Mouse (Mus musculus): ENCODE measurements around the gene Cd6. TPM values are rescaled to one million over a fixed set of nuclear protein-coding genes. Genes with fewer than 3 reads are reported as not detected.

The Cd6 gene
- polyA plus RNA-seq, 1 experiment from 2014 or later = not detected

- Histone ChIP-seq H3K27me3 (no peaks in the 10 kb centered on the region), H3K4me2 (no peak overlapping the region), H3K4me1 (replicated peaks) (no peaks in the 10 kb centered on the region), H3K4me3 (no peak overlapping the region), H3K36me3 (no peaks in the 10 kb centered on the region), H3K27ac (no peak overlapping the region), H3K9me3 (replicated peaks) (no peaks in the 10 kb centered on the region), H3K9ac (no peak overlapping the region)
- 82% methylated on average over 6 of the region's 6 CpGs for WGBS
- no peak for ATAC-seq (replicated peaks; ENCODE audit: insufficient number of reproducible peaks, insufficient read depth, low FRiP score, low read depth)
Measured at GRCm38 (mm10) chr19:10811471-10811870, 18.4 kb downstream of the Cd6 start.

- WGBS = 49% methylated on average over 4 of the region's 4 CpGs
- no peaks in the 10 kb centered on the region for H3K4me1 ChIP-seq (replicated peaks)
- no peak for ATAC-seq (replicated peaks; ENCODE audit: insufficient number of reproducible peaks, insufficient read depth, low FRiP score, low read depth)
- no peak overlapping the region for H3K4me3 ChIP-seq
- no peaks in the 10 kb centered on the region for H3K27me3 ChIP-seq
- H3K36me3 ChIP-seq = no peaks in the 10 kb centered on the region
- H3K9me3 ChIP-seq (replicated peaks) = no peaks in the 10 kb centered on the region
- no peak overlapping the region for H3K27ac ChIP-seq
- H3K9ac ChIP-seq = no peak overlapping the region
- H3K4me2 ChIP-seq = no peak overlapping the region
Measured at GRCm38 (mm10) chr19:10810176-10810492, 19.7 kb downstream of the Cd6 start.

GRCm38 (mm10) chr19:10809428-10810175 lies 20.3 kb downstream of the Cd6 start:
- no peak overlapping the region for H3K4me2 ChIP-seq
- 73% methylated on average over 11 of the region's 11 CpGs for WGBS
- no peaks in the 10 kb centered on the region for H3K4me1 ChIP-seq (replicated peaks)
- H3K36me3 ChIP-seq = no peaks in the 10 kb centered on the region
- H3K27ac ChIP-seq = no peak overlapping the region
- H3K4me3 ChIP-seq = no peak overlapping the region
- ATAC-seq (replicated peaks; ENCODE audit: insufficient number of reproducible peaks, insufficient read depth, low FRiP score, low read depth) = no peak
- no peaks in the 10 kb centered on the region for H3K27me3 ChIP-seq
- no peak overlapping the region for H3K9ac ChIP-seq
- H3K9me3 ChIP-seq (replicated peaks) = no peaks in the 10 kb centered on the region

- H3K9ac ChIP-seq = no peak overlapping the region
- no peaks in the 10 kb centered on the region for H3K27me3 ChIP-seq
- H3K36me3 ChIP-seq = no peaks in the 10 kb centered on the region
- H3K4me3 ChIP-seq = no peak overlapping the region
- no peaks in the 10 kb centered on the region for H3K4me1 ChIP-seq (replicated peaks)
- H3K9me3 ChIP-seq (replicated peaks) = no peaks in the 10 kb centered on the region
- WGBS = 70% methylated on average over 12 of the region's 12 CpGs
- H3K27ac ChIP-seq = no peak overlapping the region
- no peak overlapping the region for H3K4me2 ChIP-seq
- ATAC-seq (replicated peaks; ENCODE audit: insufficient number of reproducible peaks, insufficient read depth, low FRiP score, low read depth) = no peak
Measured at GRCm38 (mm10) chr19:10808524-10809233, 21.2 kb downstream of the Cd6 start.

GRCm38 (mm10) chr19:10805661-10806285 lies 24.1 kb downstream of the Cd6 start:
- Histone ChIP-seq H3K9me3 (replicated peaks) (no peaks in the 10 kb centered on the region), H3K27ac (no peak overlapping the region), H3K4me3 (no peak overlapping the region), H3K4me2 (no peak overlapping the region), H3K36me3 (no peaks in the 10 kb centered on the region), H3K9ac (no peak overlapping the region), H3K27me3 (no peaks in the 10 kb centered on the region), H3K4me1 (replicated peaks) (no peaks in the 10 kb centered on the region)
- no peak for ATAC-seq (replicated peaks; ENCODE audit: insufficient number of reproducible peaks, insufficient read depth, low FRiP score, low read depth)
- WGBS = 77% methylated on average over 11 of the region's 11 CpGs

- Histone ChIP-seq H3K36me3 (no peaks in the 10 kb centered on the region), H3K4me3 (no peak overlapping the region), H3K4me1 (replicated peaks) (no peaks in the 10 kb centered on the region), H3K9me3 (replicated peaks) (no peaks in the 10 kb centered on the region), H3K9ac (no peak overlapping the region), H3K4me2 (no peak overlapping the region), H3K27ac (no peak overlapping the region), H3K27me3 (no peaks in the 10 kb centered on the region)
- 59% methylated on average over 2 of the region's 2 CpGs for WGBS
- ATAC-seq (replicated peaks; ENCODE audit: insufficient number of reproducible peaks, insufficient read depth, low FRiP score, low read depth) = no peak
Measured at GRCm38 (mm10) chr19:10804850-10805660, 24.8 kb downstream of the Cd6 start.

GRCm38 (mm10) chr19:10803751-10804150 lies 26.1 kb downstream of the Cd6 start:
- no peaks in the 10 kb centered on the region for H3K36me3 ChIP-seq
- no peak for ATAC-seq (replicated peaks; ENCODE audit: insufficient number of reproducible peaks, insufficient read depth, low FRiP score, low read depth)
- H3K9me3 ChIP-seq (replicated peaks) = no peaks in the 10 kb centered on the region
- H3K4me3 ChIP-seq = no peak overlapping the region
- no peaks in the 10 kb centered on the region for H3K4me1 ChIP-seq (replicated peaks)
- WGBS = 70% methylated on average over 5 of the region's 5 CpGs
- no peak overlapping the region for H3K9ac ChIP-seq
- no peak overlapping the region for H3K27ac ChIP-seq
- H3K27me3 ChIP-seq = no peaks in the 10 kb centered on the region
- no peak overlapping the region for H3K4me2 ChIP-seq

GRCm38 (mm10) chr19:10801906-10802305 lies 28.0 kb downstream of the Cd6 start:
- H3K4me2 ChIP-seq = no peak overlapping the region
- H3K9me3 ChIP-seq (replicated peaks) = no peaks in the 10 kb centered on the region
- no peak for ATAC-seq (replicated peaks; ENCODE audit: insufficient number of reproducible peaks, insufficient read depth, low FRiP score, low read depth)
- WGBS = 85% methylated on average over 6 of the region's 6 CpGs
- no peaks in the 10 kb centered on the region for H3K4me1 ChIP-seq (replicated peaks)
- no peaks in the 10 kb centered on the region for H3K36me3 ChIP-seq
- H3K27ac ChIP-seq = no peak overlapping the region
- no peaks in the 10 kb centered on the region for H3K27me3 ChIP-seq
- H3K9ac ChIP-seq = no peak overlapping the region
- no peak overlapping the region for H3K4me3 ChIP-seq

GRCm38 (mm10) chr19:10801070-10801469 lies 28.8 kb downstream of the Cd6 start:
- H3K4me2 ChIP-seq = no peak overlapping the region
- H3K27ac ChIP-seq = no peak overlapping the region
- ATAC-seq (replicated peaks; ENCODE audit: insufficient number of reproducible peaks, insufficient read depth, low FRiP score, low read depth) = no peak
- H3K4me3 ChIP-seq = no peak overlapping the region
- no peaks in the 10 kb centered on the region for H3K9me3 ChIP-seq (replicated peaks)
- no peaks in the 10 kb centered on the region for H3K36me3 ChIP-seq
- no peak overlapping the region for H3K9ac ChIP-seq
- H3K4me1 ChIP-seq (replicated peaks) = no peaks in the 10 kb centered on the region
- no peaks in the 10 kb centered on the region for H3K27me3 ChIP-seq
- WGBS = 65% methylated on average over 6 of the region's 6 CpGs

- no peak overlapping the region for H3K27ac ChIP-seq
- H3K4me3 ChIP-seq = no peak overlapping the region
- H3K36me3 ChIP-seq = no peaks in the 10 kb centered on the region
- no peaks in the 10 kb centered on the region for H3K9me3 ChIP-seq (replicated peaks)
- no peak overlapping the region for H3K9ac ChIP-seq
- no peaks in the 10 kb centered on the region; the same call in 1 of the 2 replicates for H3K4me1 ChIP-seq (replicated peaks)
- no peak overlapping the region for H3K4me2 ChIP-seq
- no peak for ATAC-seq (replicated peaks; ENCODE audit: insufficient number of reproducible peaks, insufficient read depth, low FRiP score, low read depth)
- WGBS = 90% methylated on average over 17 of the region's 17 CpGs
- no peaks in the 10 kb centered on the region for H3K27me3 ChIP-seq
Measured at GRCm38 (mm10) chr19:10799155-10799554, 30.7 kb downstream of the Cd6 start.

GRCm38 (mm10) chr19:10798576-10798975 lies 31.3 kb downstream of the Cd6 start:
- no peak for ATAC-seq (replicated peaks; ENCODE audit: insufficient number of reproducible peaks, insufficient read depth, low FRiP score, low read depth)
- no peak overlapping the region for H3K4me3 ChIP-seq
- H3K4me2 ChIP-seq = no peak overlapping the region

More at GRCm38 (mm10) chr19:10798576-10798975, 31.3 kb downstream of the Cd6 start:
- no peaks in the 10 kb centered on the region for H3K27me3 ChIP-seq
- H3K27ac ChIP-seq = no peak overlapping the region
- 61% methylated on average over 10 of the region's 10 CpGs for WGBS
- H3K36me3 ChIP-seq = no peaks in the 10 kb centered on the region
- no peak overlapping the region for H3K9ac ChIP-seq
- H3K4me1 ChIP-seq (replicated peaks) = no peaks in the 10 kb centered on the region; the same call in 1 of the 2 replicates
- H3K9me3 ChIP-seq (replicated peaks) = no peaks in the 10 kb centered on the region
